Mouse (Mus musculus) midbrain, embryonic 12.5 days (tissue): Measurements from ENCODE around the gene Vstm5. TPM values are rescaled to one million over a fixed set of nuclear protein-coding genes. Genes with fewer than 3 reads are reported as not detected.

Source experiments
- ATAC-seq: fragments of 200-750 bp; cut with Nextera tagmentation; 2 replicates; pipeline ENCODE4 v1.8.0; 2017; ENCODE audit warnings: low read depth, moderate TSS enrichment, moderate library complexity; ENCODE audit not compliant: low FRiP score
- H3K27ac ChIP-seq: fragments of 300-500 bp; sonication (generic); replicated peaks from 2 replicates; pipeline ENCODE4 v1.5.1; 2016; ENCODE audit warnings: mild to moderate bottlenecking
- H3K27me3 ChIP-seq: fragments of 300-500 bp; sonication (generic); 2 replicates; pipeline ENCODE4 v1.6.1; 2016; ENCODE audit warnings: mild to moderate bottlenecking
- H3K36me3 ChIP-seq: fragments of 300-500 bp; sonication (generic); 2 replicates; pipeline ENCODE4 v1.6.1; 2016
- H3K4me1 ChIP-seq: fragments of 300-500 bp; sonication (generic); 2 replicates; pipeline ENCODE4 v1.6.1; 2016
- H3K4me2 ChIP-seq: fragments of 300-500 bp; sonication (generic); replicated peaks from 2 replicates; pipeline ENCODE4 v1.6.1; 2016; ENCODE audit warnings: mild to moderate bottlenecking, moderate library complexity
- H3K4me3 ChIP-seq: fragments of 300-500 bp; sonication (generic); 2 replicates; pipeline ENCODE4 v1.5.1; 2016; ENCODE audit warnings: mild to moderate bottlenecking
- H3K9ac ChIP-seq: fragments of 300-500 bp; sonication (generic); replicated peaks from 2 replicates; pipeline ENCODE4 v1.6.1; 2016; ENCODE audit warnings: mild to moderate bottlenecking, moderate library complexity
- H3K9me3 ChIP-seq: fragments of 300-500 bp; sonication (generic); 2 replicates; pipeline ENCODE4 v1.6.1; 2016; ENCODE audit warnings: mild to moderate bottlenecking
- WGBS: fragments of 180-500 bp; shearing (Covaris S2); methylation state at CpG from one replicate; pipeline ENCODE4 v1.1.7; 2016; 5-methylcytosine and 5-hydroxymethylcytosine counted together
- polyA plus RNA-seq: library from polyadenylated mRNA; unstranded; fragments of >200 nt; fragmentation: Nextera tagmentation; extraction: Ambion mirVana; gene quantifications from 2 replicates; pipeline ENCODE4 v1.2.1, GENCODE M21; 2016

Gene Vstm5
- polyA plus RNA-seq, 1 experiment from 2014 or later: 3.5 TPM

GRCm38 (mm10) chr9:15238297-15238990 lies 401 bp upstream of the Vstm5 start:
- Histone ChIP-seq H3K9me3 (no peaks in the 10 kb centered on the region), H3K4me1 (peaks cover 7% of the 10 kb centered on the region; the same call in 1 of the 2 replicates), H3K27ac (no peak overlapping the region), H3K36me3 (no peaks in the 10 kb centered on the region), H3K4me2 (peak overlapping the region; percentile 74), H3K4me3 (peak overlapping the region; percentile 49), H3K27me3 (peaks cover 23% of the 10 kb centered on the region), H3K9ac (peak overlapping the region; percentile 63; the same call in 1 of the 2 replicates)
- 0 out of 2 replicates have a peak, but pooled peaks have one; percentile 28 for ATAC-seq
- 76% methylated on average over 16 of the region's 16 CpGs for WGBS

GRCm38 (mm10) chr9:15240006-15240405 lies 1.2 kb downstream of the Vstm5 start:
- Histone ChIP-seq H3K27ac (no peak overlapping the region), H3K27me3 (peaks cover 23% of the 10 kb centered on the region), H3K4me3 (no peak overlapping the region), H3K9ac (no peak overlapping the region), H3K4me1 (peaks cover 7% of the 10 kb centered on the region; the same call in 1 of the 2 replicates), H3K4me2 (no peak overlapping the region), H3K9me3 (no peaks in the 10 kb centered on the region), H3K36me3 (no peaks in the 10 kb centered on the region)
- WGBS: 83% methylated on average over 6 of the region's 6 CpGs
- no peak for ATAC-seq

- H3K27ac ChIP-seq: no peak overlapping the region
- H3K9me3 ChIP-seq: no peaks in the 10 kb centered on the region
- no peak overlapping the region for H3K4me3 ChIP-seq
- no peaks in the 10 kb centered on the region for H3K36me3 ChIP-seq
- WGBS: 78% methylated on average over 6 of the region's 6 CpGs
- H3K9ac ChIP-seq: no peak overlapping the region
- ATAC-seq: no peak
- H3K27me3 ChIP-seq: peaks cover 23% of the 10 kb centered on the region
- H3K4me2 ChIP-seq: no peak overlapping the region
- H3K4me1 ChIP-seq: peaks cover 7% of the 10 kb centered on the region; the same call in 1 of the 2 replicates
These were observed 2.2 kb downstream of the Vstm5 start for GRCm38 (mm10) chr9:15240863-15241595.

GRCm38 (mm10) chr9:15241596-15241939 lies 2.7 kb downstream of the Vstm5 start:
- Histone ChIP-seq H3K4me3 (no peak overlapping the region), H3K27ac (no peak overlapping the region), H3K4me2 (no peak overlapping the region), H3K36me3 (no peaks in the 10 kb centered on the region), H3K4me1 (peaks cover 7% of the 10 kb centered on the region; the same call in 1 of the 2 replicates), H3K9me3 (no peaks in the 10 kb centered on the region), H3K27me3 (peaks cover 23% of the 10 kb centered on the region), H3K9ac (no peak overlapping the region)
- 50% methylated on average over 9 of the region's 9 CpGs for WGBS
- ATAC-seq: no peak

GRCm38 (mm10) chr9:15242130-15242529 lies 3.3 kb downstream of the Vstm5 start:
- no peak overlapping the region for H3K4me2 ChIP-seq
- no peak for ATAC-seq
- no peak overlapping the region for H3K9ac ChIP-seq
- H3K27ac ChIP-seq: no peak overlapping the region
- H3K27me3 ChIP-seq: peaks cover 23% of the 10 kb centered on the region
- 100% methylated on average over 1 of the region's 1 CpGs for WGBS
- H3K4me3 ChIP-seq: no peak overlapping the region
- no peaks in the 10 kb centered on the region for H3K9me3 ChIP-seq
- H3K36me3 ChIP-seq: no peaks in the 10 kb centered on the region
- H3K4me1 ChIP-seq: peaks cover 7% of the 10 kb centered on the region; the same call in 1 of the 2 replicates

- Histone ChIP-seq H3K4me3 (no peak overlapping the region), H3K9me3 (no peaks in the 10 kb centered on the region), H3K27ac (no peak overlapping the region), H3K4me2 (no peak overlapping the region), H3K4me1 (no peaks in the 10 kb centered on the region), H3K9ac (no peak overlapping the region), H3K36me3 (no peaks in the 10 kb centered on the region), H3K27me3 (peaks cover 3% of the 10 kb centered on the region)
- ATAC-seq: no peak
- 78% methylated on average over 14 of the region's 14 CpGs for WGBS
These were observed 6.7 kb downstream of the Vstm5 start for GRCm38 (mm10) chr9:15245319-15246075.

- no peak overlapping the region for H3K4me3 ChIP-seq
- H3K27me3 ChIP-seq: no peaks in the 10 kb centered on the region
- H3K4me1 ChIP-seq: no peaks in the 10 kb centered on the region
- no peak overlapping the region for H3K4me2 ChIP-seq
- WGBS: 70% methylated on average over 7 of the region's 7 CpGs
- no peaks in the 10 kb centered on the region for H3K36me3 ChIP-seq
- ATAC-seq: no peak
- no peak overlapping the region for H3K9ac ChIP-seq
- H3K27ac ChIP-seq: no peak overlapping the region
- no peaks in the 10 kb centered on the region for H3K9me3 ChIP-seq
These were observed 11.5 kb downstream of the Vstm5 start for GRCm38 (mm10) chr9:15250376-15250775.

- Histone ChIP-seq H3K27ac (no peak overlapping the region), H3K4me1 (no peaks in the 10 kb centered on the region), H3K9me3 (no peaks in the 10 kb centered on the region), H3K27me3 (no peaks in the 10 kb centered on the region), H3K4me2 (no peak overlapping the region), H3K4me3 (no peak overlapping the region), H3K9ac (no peak overlapping the region), H3K36me3 (no peaks in the 10 kb centered on the region)
- no peak for ATAC-seq
- WGBS: 82% methylated on average over 7 of the region's 7 CpGs
These were observed 13.4 kb downstream of the Vstm5 start for GRCm38 (mm10) chr9:15252196-15252595.

GRCm38 (mm10) chr9:15254501-15254900 lies 15.7 kb downstream of the Vstm5 start:
- no peak overlapping the region for H3K4me2 ChIP-seq
- H3K36me3 ChIP-seq: no peaks in the 10 kb centered on the region
- no peak overlapping the region for H3K9ac ChIP-seq
- no peak overlapping the region for H3K27ac ChIP-seq
- H3K27me3 ChIP-seq: no peaks in the 10 kb centered on the region
- 85% methylated on average over 7 of the region's 7 CpGs for WGBS
- no peaks in the 10 kb centered on the region for H3K4me1 ChIP-seq
- no peaks in the 10 kb centered on the region for H3K9me3 ChIP-seq
- no peak for ATAC-seq
- no peak overlapping the region for H3K4me3 ChIP-seq

GRCm38 (mm10) chr9:15256214-15256613 lies 17.4 kb downstream of the Vstm5 start:
- Histone ChIP-seq H3K4me1 (no peaks in the 10 kb centered on the region), H3K27me3 (no peaks in the 10 kb centered on the region), H3K9me3 (no peaks in the 10 kb centered on the region), H3K36me3 (peaks cover 10% of the 10 kb centered on the region), H3K4me3 (no peak overlapping the region), H3K27ac (no peak overlapping the region), H3K4me2 (no peak overlapping the region), H3K9ac (no peak overlapping the region)
- 78% methylated on average over 3 of the region's 3 CpGs for WGBS
- no peak for ATAC-seq

GRCm38 (mm10) chr9:15261980-15262379 lies 23.1 kb downstream of the Vstm5 start:
- Histone ChIP-seq H3K36me3 (peaks cover 66% of the 10 kb centered on the region), H3K27me3 (no peaks in the 10 kb centered on the region), H3K27ac (no peak overlapping the region), H3K4me3 (no peak overlapping the region), H3K4me2 (no peak overlapping the region), H3K9me3 (no peaks in the 10 kb centered on the region), H3K4me1 (no peaks in the 10 kb centered on the region), H3K9ac (no peak overlapping the region)
- WGBS: 95% methylated on average over 8 of the region's 8 CpGs
- ATAC-seq: no peak

GRCm38 (mm10) chr9:15263487-15263886 lies 24.6 kb downstream of the Vstm5 start:
- Histone ChIP-seq H3K9me3 (no peaks in the 10 kb centered on the region), H3K27me3 (no peaks in the 10 kb centered on the region), H3K4me3 (no peak overlapping the region), H3K4me2 (no peak overlapping the region), H3K36me3 (peaks cover 80% of the 10 kb centered on the region), H3K27ac (no peak overlapping the region), H3K9ac (no peak overlapping the region), H3K4me1 (no peaks in the 10 kb centered on the region)
- no peak for ATAC-seq
- 97% methylated on average over 10 of the region's 10 CpGs for WGBS
